Mouse (Mus musculus) limb, embryonic 12.5 days (tissue): ENCODE data around the gene Fbln5. TPM values are rescaled to one million over a fixed set of nuclear protein-coding genes. Genes with fewer than 3 reads are reported as not detected.

Experiments used
- ATAC-seq: fragments of 200-750 bp; cut with Nextera tagmentation; 2 replicates; pipeline ENCODE4 v1.8.0; 2017; ENCODE audit warnings: low read depth, moderate TSS enrichment; ENCODE audit not compliant: insufficient number of reproducible peaks, insufficient read depth, low FRiP score, low TSS enrichment
- H3K27ac ChIP-seq: fragments of 300-500 bp; sonication (generic); 2 replicates; pipeline ENCODE4 v1.5.1; 2016; ENCODE audit warnings: mild to moderate bottlenecking, moderate library complexity
- H3K27me3 ChIP-seq: fragments of 300-500 bp; sonication (generic); 2 replicates; pipeline ENCODE4 v1.6.1; 2016; ENCODE audit warnings: mild to moderate bottlenecking, moderate library complexity
- H3K36me3 ChIP-seq: fragments of 300-500 bp; sonication (generic); 2 replicates; pipeline ENCODE4 v1.6.1; 2016; ENCODE audit warnings: mild to moderate bottlenecking, moderate library complexity
- H3K4me1 ChIP-seq: fragments of 300-500 bp; sonication (generic); replicated peaks from 2 replicates; pipeline ENCODE4 v1.6.1; 2016
- H3K4me2 ChIP-seq: fragments of 300-500 bp; sonication (generic); 2 replicates; pipeline ENCODE4 v1.6.1; 2016; ENCODE audit warnings: mild to moderate bottlenecking, moderate library complexity
- H3K4me3 ChIP-seq: fragments of 300-500 bp; sonication (generic); replicated peaks from 2 replicates; pipeline ENCODE4 v1.5.1; 2016; ENCODE audit warnings: mild to moderate bottlenecking
- H3K9ac ChIP-seq: fragments of 300-500 bp; sonication (generic); replicated peaks from 2 replicates; pipeline ENCODE4 v1.6.1; 2016; ENCODE audit warnings: mild to moderate bottlenecking, moderate library complexity
- H3K9me3 ChIP-seq: fragments of 300-500 bp; sonication (generic); 2 replicates; pipeline ENCODE4 v1.6.1; 2016; ENCODE audit warnings: mild to moderate bottlenecking, moderate library complexity
- WGBS: fragments of 180-500 bp; shearing (Covaris S2); methylation state at CpG from one replicate; pipeline ENCODE4 v1.1.7; 2016; 5-methylcytosine and 5-hydroxymethylcytosine counted together
- polyA plus RNA-seq: library from polyadenylated mRNA; unstranded; fragments of >200 nt; fragmentation: Nextera tagmentation; extraction: Ambion mirVana; gene quantifications from 2 replicates; pipeline ENCODE4 v1.2.1, GENCODE M21; 2016

The Fbln5 gene
- polyA plus RNA-seq, 1 experiment from 2014 or later = 30.8 TPM

DNA sequence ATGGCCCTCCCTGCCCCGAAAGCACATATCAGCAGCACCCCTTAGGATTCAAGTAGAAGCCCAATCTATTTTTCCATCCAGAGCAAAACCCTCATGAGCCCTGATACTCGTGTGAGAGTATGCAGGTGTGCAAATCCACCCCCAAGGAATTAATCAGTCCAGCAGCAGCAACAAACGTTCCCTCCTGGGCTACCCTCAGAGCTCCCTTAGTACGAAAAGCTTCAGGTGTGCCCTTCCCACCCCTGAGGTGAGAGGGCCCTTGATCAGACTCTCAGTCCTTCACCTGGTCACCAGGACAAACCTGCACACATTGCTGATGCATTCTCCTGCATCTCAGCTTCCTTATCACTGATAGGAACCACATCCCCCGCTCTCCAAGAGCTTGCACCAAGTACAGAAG lies 37.9 kb downstream of the Fbln5 start:
- no peak overlapping the region for H3K9ac ChIP-seq
- H3K36me3 ChIP-seq = no peaks in the 10 kb centered on the region
- H3K4me1 ChIP-seq = peaks cover 14% of the 10 kb centered on the region
- H3K27ac ChIP-seq = no peak overlapping the region
- H3K4me3 ChIP-seq = no peak overlapping the region
- no peak for ATAC-seq
- H3K27me3 ChIP-seq = no peaks in the 10 kb centered on the region
- H3K9me3 ChIP-seq = no peaks in the 10 kb centered on the region
- no peak overlapping the region for H3K4me2 ChIP-seq
- WGBS = 76% methylated on average over 5 of the region's 5 CpGs

DNA sequence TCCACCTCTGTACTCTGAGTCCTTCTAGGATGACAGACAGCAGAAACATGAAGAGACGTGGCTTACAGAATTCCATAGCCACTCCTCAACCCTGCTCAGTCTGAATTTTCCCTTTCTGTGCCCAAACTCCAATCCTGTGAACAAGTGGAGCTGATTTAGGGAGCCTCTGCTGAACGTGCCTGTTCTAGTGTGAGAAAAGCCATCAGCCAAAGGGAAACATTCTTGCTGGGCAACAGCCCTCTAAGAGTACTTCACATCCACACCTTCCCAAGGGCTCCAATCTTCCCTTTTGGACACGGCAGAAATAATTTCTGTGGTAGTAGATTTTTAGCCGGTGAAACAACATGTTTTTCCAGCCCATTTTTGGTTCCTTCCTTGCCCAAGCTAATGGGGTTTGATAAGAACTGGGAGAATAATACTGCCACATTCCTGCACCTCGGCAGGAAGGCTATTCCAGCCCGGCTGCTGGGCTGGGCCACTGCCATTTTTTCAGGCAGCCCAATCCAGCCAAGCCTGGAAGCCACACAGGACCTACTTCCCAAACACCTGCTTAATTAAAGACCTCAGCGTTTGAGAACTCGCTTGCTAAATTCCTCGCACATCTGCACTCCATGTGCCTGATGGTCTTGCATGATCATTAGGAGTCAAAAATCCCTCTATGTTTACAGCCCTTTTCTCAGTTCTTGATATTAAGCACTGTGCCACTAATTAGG lies 41.1 kb downstream of the Fbln5 start:
- no peaks in the 10 kb centered on the region for H3K36me3 ChIP-seq
- H3K4me3 ChIP-seq = no peak overlapping the region
- no peak overlapping the region for H3K4me2 ChIP-seq
- H3K9me3 ChIP-seq = no peaks in the 10 kb centered on the region
- H3K4me1 ChIP-seq = peaks cover 14% of the 10 kb centered on the region
- H3K27ac ChIP-seq = peak overlapping the region; percentile 29; the same call in 1 of the 2 replicates
- no peaks in the 10 kb centered on the region for H3K27me3 ChIP-seq
- H3K9ac ChIP-seq = no peak overlapping the region
- WGBS = 32% methylated on average over 9 of the region's 9 CpGs
- ATAC-seq = no peak

DNA sequence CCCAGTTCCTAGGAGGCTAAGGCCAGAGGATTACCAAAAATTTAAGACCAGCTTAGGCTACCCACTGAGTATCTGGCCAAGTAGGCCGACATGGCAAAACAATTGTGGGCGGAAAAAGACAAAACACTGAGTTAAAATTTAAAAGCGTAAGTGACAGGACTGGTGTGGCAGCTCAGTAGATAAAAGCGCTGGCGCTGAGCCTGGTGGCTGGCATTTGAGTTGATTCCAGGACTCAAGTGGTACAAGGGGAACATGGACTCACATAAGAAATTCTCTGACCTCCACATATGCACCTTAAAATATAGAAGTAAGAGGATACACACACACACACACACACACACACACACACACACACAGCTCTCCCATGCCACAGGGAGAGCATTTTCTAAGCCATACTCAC lies 42.5 kb downstream of the Fbln5 start:
- H3K27me3 ChIP-seq = no peaks in the 10 kb centered on the region
- H3K9ac ChIP-seq = no peak overlapping the region
- H3K4me2 ChIP-seq = no peak overlapping the region
- H3K36me3 ChIP-seq = no peaks in the 10 kb centered on the region
- no peaks in the 10 kb centered on the region for H3K9me3 ChIP-seq
- H3K27ac ChIP-seq = no peak overlapping the region
- H3K4me3 ChIP-seq = no peak overlapping the region
- H3K4me1 ChIP-seq = peaks cover 14% of the 10 kb centered on the region
- WGBS = 95% methylated on average over 5 of the region's 5 CpGs
- ATAC-seq = no peak

DNA sequence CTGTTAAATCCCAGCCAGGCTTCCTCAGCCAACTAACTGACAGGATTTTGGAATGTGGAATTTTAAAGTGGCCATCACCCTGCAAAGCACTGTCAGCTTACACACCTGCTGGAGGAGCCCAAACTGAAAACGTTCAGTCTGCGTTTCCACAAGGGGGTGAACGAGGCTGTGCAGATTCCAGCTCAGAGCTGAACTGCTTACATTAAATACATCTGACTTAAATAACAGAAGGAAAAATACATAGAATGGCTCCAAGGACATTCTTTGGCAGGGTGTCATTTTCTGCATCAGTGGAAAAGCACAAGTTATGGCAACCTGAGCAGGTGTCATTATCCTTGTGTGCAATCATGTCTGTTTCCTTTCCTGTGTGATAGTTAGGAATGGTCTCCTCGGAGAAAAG lies 44.7 kb downstream of the Fbln5 start:
- 54% methylated on average over 4 of the region's 4 CpGs for WGBS
- Histone ChIP-seq H3K4me1 (peaks cover 14% of the 10 kb centered on the region), H3K27me3 (no peaks in the 10 kb centered on the region), H3K9ac (no peak overlapping the region), H3K4me3 (no peak overlapping the region), H3K9me3 (no peaks in the 10 kb centered on the region), H3K27ac (no peak overlapping the region), H3K4me2 (no peak overlapping the region), H3K36me3 (no peaks in the 10 kb centered on the region)
- no peak for ATAC-seq

DNA sequence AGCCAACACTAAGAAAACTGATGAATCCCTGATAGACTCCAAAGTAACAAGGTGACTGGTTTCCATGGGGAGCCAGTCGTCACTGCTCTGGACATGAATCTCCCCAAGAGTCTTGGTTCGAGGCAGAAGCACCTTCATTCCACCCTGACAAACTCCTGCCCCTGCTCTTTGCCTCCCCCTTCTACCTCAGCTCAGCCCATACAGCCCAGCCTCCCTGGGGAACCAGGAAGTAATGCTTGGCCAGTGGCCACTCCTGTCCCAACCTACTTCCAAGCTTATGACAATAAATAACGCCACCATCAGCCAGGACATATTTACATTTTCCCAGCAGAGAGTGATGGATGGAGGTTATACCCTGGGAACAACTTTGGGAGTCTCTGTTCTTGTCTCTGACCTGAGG lies 45.9 kb downstream of the Fbln5 start:
- no peaks in the 10 kb centered on the region for H3K36me3 ChIP-seq
- H3K9me3 ChIP-seq = no peaks in the 10 kb centered on the region
- WGBS = 65% methylated on average over 3 of the region's 3 CpGs
- H3K4me3 ChIP-seq = no peak overlapping the region
- H3K9ac ChIP-seq = no peak overlapping the region
- no peak overlapping the region for H3K27ac ChIP-seq
- ATAC-seq = no peak
- no peaks in the 10 kb centered on the region for H3K27me3 ChIP-seq
- H3K4me2 ChIP-seq = no peak overlapping the region
- peaks cover 11% of the 10 kb centered on the region for H3K4me1 ChIP-seq

DNA sequence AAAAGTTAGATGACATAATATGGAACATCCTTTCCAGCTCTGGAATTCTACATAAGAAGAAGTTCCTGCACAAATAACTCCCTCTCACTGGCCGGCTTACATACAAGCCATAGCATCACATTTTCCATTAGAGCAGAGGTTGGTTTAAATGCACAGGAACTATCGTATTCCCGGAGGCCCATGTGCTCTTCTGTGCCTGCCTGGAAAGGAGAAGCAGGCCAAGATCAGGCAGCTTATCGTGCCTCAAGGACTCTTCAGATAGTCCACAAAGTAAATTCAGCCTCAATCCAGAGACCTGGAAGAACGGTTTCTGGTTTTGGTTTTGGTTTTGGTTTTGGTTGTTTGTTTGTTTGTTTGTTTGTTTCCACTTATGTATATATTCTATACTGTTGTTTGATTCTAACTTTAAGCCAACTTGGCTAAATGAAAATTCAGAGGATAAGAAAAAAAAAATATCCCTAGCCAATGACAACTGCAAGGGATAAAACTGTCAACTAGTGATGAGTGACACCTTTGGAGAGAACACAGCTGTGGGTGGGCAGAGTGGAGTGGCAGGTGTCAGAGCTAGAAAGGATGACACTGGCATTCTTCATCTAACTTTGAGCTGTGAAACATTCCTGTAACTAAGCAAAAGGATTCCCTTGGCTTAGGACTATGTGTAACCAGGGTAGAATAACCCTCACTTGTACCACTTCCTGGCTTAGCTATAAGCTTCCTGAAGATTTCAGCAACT lies 48.4 kb downstream of the Fbln5 start:
- 85% methylated on average over 5 of the region's 5 CpGs for WGBS
- H3K36me3 ChIP-seq = no peaks in the 10 kb centered on the region
- no peak overlapping the region for H3K4me2 ChIP-seq
- peaks cover 10% of the 10 kb centered on the region; the same call in 1 of the 2 replicates for H3K4me1 ChIP-seq
- H3K27me3 ChIP-seq = no peaks in the 10 kb centered on the region
- ATAC-seq = no peak
- H3K4me3 ChIP-seq = no peak overlapping the region
- H3K27ac ChIP-seq = no peak overlapping the region
- no peaks in the 10 kb centered on the region for H3K9me3 ChIP-seq
- no peak overlapping the region for H3K9ac ChIP-seq

DNA sequence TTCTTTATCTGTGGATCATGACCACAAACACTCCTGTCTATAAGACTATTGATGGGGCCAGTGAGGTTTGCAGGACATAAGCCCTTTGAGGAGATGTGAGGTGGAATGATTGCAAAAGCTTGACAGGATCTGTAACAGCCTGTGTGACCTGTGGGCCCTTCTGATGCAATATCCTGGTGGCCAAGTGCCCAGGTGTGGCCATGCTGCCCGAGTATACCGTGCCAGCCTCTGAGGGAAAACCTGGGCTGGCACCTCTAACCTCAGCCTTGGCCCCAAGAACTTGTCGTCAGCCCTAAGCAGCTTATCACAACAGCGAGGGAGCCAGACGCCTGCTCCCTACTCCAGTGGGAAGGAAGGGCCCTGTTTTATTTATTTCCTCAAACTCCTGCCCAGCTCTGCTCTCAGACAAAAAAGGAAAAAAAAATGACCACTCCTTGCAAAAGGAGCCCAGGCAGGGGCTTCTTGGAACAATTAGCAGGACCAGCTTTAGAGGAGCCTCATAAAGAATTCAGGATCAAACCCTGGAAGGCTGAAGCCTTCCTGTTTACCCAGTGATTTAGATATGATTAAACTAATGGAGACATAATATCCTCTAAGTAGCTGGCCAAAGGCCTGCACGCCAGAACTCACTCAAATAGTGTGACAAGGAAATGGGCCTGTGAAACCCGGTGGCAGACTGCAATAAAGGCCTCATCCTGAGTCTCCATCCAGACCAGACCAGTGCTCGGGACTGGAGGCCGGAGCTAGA lies 51.4 kb downstream of the Fbln5 start:
- WGBS = 43% methylated on average over 9 of the region's 9 CpGs

DNA sequence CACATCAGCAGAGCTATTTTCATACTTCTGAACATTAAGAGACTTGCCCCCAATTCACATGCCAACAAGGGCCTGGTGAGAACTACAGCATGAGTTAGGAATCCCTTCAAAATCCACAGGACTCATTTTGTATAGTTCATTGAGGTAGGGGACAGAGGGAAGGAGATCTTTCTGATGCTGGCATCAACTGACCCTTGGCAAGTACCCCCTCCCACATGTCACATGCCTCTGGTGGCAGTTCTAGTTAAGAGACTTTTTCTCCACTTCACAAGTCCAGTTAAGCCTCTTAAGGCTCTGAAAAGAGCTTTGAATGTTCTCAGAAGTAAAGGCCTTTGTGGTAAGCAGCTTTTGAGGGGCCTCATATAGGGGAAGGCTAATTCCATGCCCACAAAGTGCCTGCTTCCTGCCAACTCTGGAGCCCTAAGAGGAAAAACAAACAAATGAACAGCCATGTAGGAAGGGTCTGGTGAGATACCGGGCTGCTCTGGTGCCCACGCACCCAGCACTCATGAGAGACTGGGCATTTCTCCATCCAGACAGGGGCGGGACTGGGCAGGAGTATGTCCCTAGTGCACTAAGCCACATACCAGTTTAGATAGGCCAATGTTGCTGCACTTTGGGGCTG lies 52.5 kb downstream of the Fbln5 start:
- no peaks in the 10 kb centered on the region for H3K27me3 ChIP-seq
- no peak overlapping the region for H3K9ac ChIP-seq
- H3K36me3 ChIP-seq = no peaks in the 10 kb centered on the region
- peaks cover 15% of the 10 kb centered on the region for H3K4me1 ChIP-seq
- H3K27ac ChIP-seq = no peak overlapping the region
- 89% methylated on average over 3 of the region's 3 CpGs for WGBS
- no peak overlapping the region for H3K4me3 ChIP-seq
- H3K4me2 ChIP-seq = no peak overlapping the region
- no peaks in the 10 kb centered on the region for H3K9me3 ChIP-seq
- no peak for ATAC-seq

More for the DNA sequence above, 51.4 kb downstream of the Fbln5 start:
- Histone ChIP-seq H3K4me1 (peaks cover 15% of the 10 kb centered on the region), H3K9me3 (no peaks in the 10 kb centered on the region), H3K36me3 (no peaks in the 10 kb centered on the region), H3K27me3 (no peaks in the 10 kb centered on the region), H3K27ac (0 out of 2 replicates have a peak overlapping the region, but pooled peaks have one; percentile 23), H3K9ac (no peak overlapping the region), H3K4me2 (no peak overlapping the region), H3K4me3 (no peak overlapping the region)
- no peak for ATAC-seq

DNA sequence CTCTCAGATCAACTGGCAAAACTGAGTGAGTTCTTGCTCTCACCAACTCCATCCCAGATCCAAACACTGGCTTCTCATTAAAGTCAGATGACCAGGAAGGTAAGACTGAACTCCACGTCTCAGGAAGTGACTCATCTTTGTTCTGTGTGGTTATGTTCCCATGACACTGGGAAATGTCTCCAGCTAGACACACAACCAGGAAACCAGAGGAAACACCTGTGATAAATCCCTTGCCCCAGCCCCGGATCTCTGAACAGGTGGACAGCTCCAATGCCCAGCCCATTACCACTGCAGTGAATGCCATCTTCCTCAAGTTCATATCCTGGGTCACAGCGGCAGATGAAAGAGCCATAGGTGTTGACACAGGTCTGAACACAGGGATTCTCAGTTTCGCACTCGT lies 54.0 kb downstream of the Fbln5 start:
- Histone ChIP-seq H3K4me1 (peaks cover 15% of the 10 kb centered on the region), H3K9ac (no peak overlapping the region), H3K4me2 (no peak overlapping the region), H3K36me3 (no peaks in the 10 kb centered on the region), H3K27ac (no peak overlapping the region), H3K4me3 (no peak overlapping the region), H3K27me3 (no peaks in the 10 kb centered on the region), H3K9me3 (no peaks in the 10 kb centered on the region)
- no peak for ATAC-seq
- WGBS = 82% methylated on average over 5 of the region's 5 CpGs

DNA sequence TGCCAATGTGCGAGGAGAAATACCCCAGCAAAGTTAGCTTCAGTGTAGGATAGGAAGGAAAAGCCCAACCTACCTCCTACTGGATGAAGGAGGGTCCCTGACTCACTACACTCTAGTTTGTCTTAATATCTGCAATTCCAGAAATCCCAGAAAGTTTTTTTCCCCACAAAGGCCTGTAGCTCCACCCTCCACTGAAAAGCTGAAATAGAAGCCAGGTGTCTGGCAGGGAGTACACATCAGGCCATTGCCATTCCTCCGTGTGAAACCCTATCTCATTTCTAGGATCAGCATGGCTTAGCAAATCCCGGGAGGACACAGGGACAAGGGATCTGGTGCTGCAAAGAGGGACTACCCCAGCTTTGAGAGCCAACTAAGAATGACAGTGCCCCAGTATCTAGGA lies 55.8 kb downstream of the Fbln5 start:
- H3K4me2 ChIP-seq = no peak overlapping the region
- 0 out of 2 replicates have a peak overlapping the region, but pooled peaks have one; percentile 17 for H3K27ac ChIP-seq
- ATAC-seq = 0 out of 2 replicates have a peak, but pooled peaks have one; percentile 21
- no peak overlapping the region for H3K4me3 ChIP-seq
- H3K27me3 ChIP-seq = no peaks in the 10 kb centered on the region
- peaks cover 15% of the 10 kb centered on the region for H3K4me1 ChIP-seq
- H3K9ac ChIP-seq = no peak overlapping the region
- H3K36me3 ChIP-seq = no peaks in the 10 kb centered on the region
- no peaks in the 10 kb centered on the region for H3K9me3 ChIP-seq
- WGBS = 47% methylated on average over 3 of the region's 3 CpGs

DNA sequence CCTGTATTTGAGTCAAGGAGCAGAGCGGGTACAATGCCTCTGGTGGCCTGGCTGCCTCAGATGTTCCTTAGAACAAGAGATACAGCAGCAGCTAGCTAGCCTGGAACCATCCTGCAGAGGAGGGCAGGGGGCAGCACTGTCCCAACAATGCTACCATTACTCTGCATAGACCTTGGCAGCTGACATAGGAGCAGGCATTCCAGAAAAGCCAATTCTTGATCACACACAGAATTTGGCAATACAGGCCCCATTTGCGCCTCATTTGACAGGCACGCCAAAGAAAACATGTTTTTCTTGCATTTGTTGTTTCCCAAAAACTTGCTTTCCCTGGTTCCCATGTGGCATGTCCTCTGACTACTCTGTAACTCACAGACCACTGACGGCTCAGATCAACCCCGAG lies 56.8 kb downstream of the Fbln5 start:
- H3K4me3 ChIP-seq = no peak overlapping the region
- H3K27me3 ChIP-seq = no peaks in the 10 kb centered on the region
- no peak for ATAC-seq
- H3K9me3 ChIP-seq = no peaks in the 10 kb centered on the region
- H3K36me3 ChIP-seq = no peaks in the 10 kb centered on the region
- H3K27ac ChIP-seq = no peak overlapping the region
- no peak overlapping the region for H3K4me2 ChIP-seq
- H3K4me1 ChIP-seq = peaks cover 15% of the 10 kb centered on the region
- H3K9ac ChIP-seq = no peak overlapping the region
- WGBS = 84% methylated on average over 5 of the region's 5 CpGs
